Mouse (Mus musculus) right cerebral cortex, adult 18-20 months (tissue): ENCODE measurements around the gene Rab9.

Source experiments
- DNase-seq: peaks from one replicate; pipeline ENCODE4 v3.0.0; 2022; ENCODE audit warnings: mixed read lengths

The Rab9 gene

GRCm38 (mm10) chrX:166444552-166444951, 35.1 kb downstream of the Rab9 start:
- no peak for DNase-seq

- DNase-seq = peak; percentile 88
Measured at GRCm38 (mm10) chrX:166440616-166441063, 39.0 kb downstream of the Rab9 start, which contains the start of gene Ofd1. Ofd1 (minus strand) TSS chrX:166440704.

GRCm38 (mm10) chrX:166440036-166440615, 39.5 kb downstream of the Rab9 start, which contains the start of gene Trappc2:
Trappc2 (plus strand) TSS chrX:166440574.
- peak; percentile 5 for DNase-seq

- no peak for DNase-seq
Measured at GRCm38 (mm10) chrX:166434812-166435211, 44.9 kb downstream of the Rab9 start.

GRCm38 (mm10) chrX:166416196-166416595, 63.5 kb downstream of the Rab9 start:
- DNase-seq = no peak

GRCm38 (mm10) chrX:166407865-166408264, 71.8 kb downstream of the Rab9 start:
- DNase-seq = no peak
